Comparison of ENCODE assay signal across 8 mouse cellular contexts in the genomic region with DNA sequence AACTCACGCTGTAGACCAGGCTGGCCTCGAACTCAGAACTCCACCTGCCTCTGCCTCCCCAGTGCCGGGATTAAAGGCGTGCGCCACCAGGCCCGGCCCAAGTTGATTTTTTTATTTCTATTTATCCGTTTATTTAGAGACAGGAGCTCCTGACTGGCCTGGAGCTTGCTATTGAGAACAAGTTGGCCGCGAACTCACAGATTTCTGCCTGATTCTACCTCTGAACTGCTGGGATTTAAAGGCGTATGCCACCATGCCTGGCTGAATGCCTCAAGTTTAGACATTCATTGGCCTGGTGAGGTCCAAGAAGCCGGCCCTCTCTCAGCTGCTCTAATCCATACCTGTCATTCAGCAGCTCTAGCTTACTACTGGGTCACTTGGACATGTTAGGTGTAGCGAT. TPM values are rescaled to one million over a fixed set of nuclear protein-coding genes. Genes with fewer than 3 reads are reported as not detected.
DNase-seq lines count a peak whose midpoint lies in the region; ATAC-seq and TF ChIP-seq lines count a peak whose summit lies in the region.
"Had no signal": no experiment of that assay in that cellular context is flagged by ENCODE, and none has a peak within 500 bp of the region (broad histone marks: within the 10 kb centered on the region; RNA-seq: fewer than 3 reads in every experiment).

No protein-coding gene starts in this region.

- 73% methylated on average over 12 of the region's 12 CpGs for WGBS in embryonic facial prominence, embryonic 11.5 days
- WGBS in hindbrain, embryonic 13.5 days: 79% methylated on average over 12 of the region's 12 CpGs

- no peak for ATAC-seq in embryonic facial prominence, embryonic 11.5 days (replicated peaks; ENCODE audit: insufficient number of reproducible peaks, low FRiP score, low TSS enrichment, low read depth)
- ATAC-seq in hindbrain, embryonic 13.5 days (ENCODE audit: low FRiP score): no peak

- peaks cover 42% of the 10 kb centered on the region for H3K79me2 ChIP-seq in myocyte (ENCODE audit: control insufficient read depth, insufficient read depth)

- TF ChIP-seq CTCF in layer of hippocampus, adult 2 months (conservative IDR thresholded peaks at IDR 0.05): no peak

- peaks cover 4% of the 10 kb centered on the region; the same call in 1 of the 2 replicates for H3K36me3 ChIP-seq in embryonic facial prominence, embryonic 11.5 days (replicated peaks; ENCODE audit: control insufficient read depth, insufficient read depth, low read depth, low read length)
- H3K36me3 ChIP-seq in hindbrain, embryonic 13.5 days: peaks cover 21% of the 10 kb centered on the region
- H3K36me3 ChIP-seq in myocyte (ENCODE audit: control insufficient read depth, insufficient read depth): no peaks in the 10 kb centered on the region

- no peak overlapping the region for H3K9ac ChIP-seq in embryonic facial prominence, embryonic 11.5 days (replicated peaks; ENCODE audit: low read length)
- H3K9ac ChIP-seq in hindbrain, embryonic 13.5 days: peak overlapping the region; percentile 43; the same call in 1 of the 2 replicates

- no peaks in the 10 kb centered on the region for H3K27me3 ChIP-seq in embryonic facial prominence, embryonic 11.5 days (ENCODE audit: control insufficient read depth, insufficient read depth, low read length)
- no peaks in the 10 kb centered on the region for H3K27me3 ChIP-seq in hindbrain, embryonic 13.5 days
- H3K27me3 ChIP-seq in myocyte (ENCODE audit: control insufficient read depth, insufficient read depth, insufficient read length): no peaks in the 10 kb centered on the region

- peak overlapping the region; percentile 68; the same call in 1 of the 2 replicates for H3K4me3 ChIP-seq in layer of hippocampus, adult 2 months
- no peak overlapping the region for H3K4me3 ChIP-seq in embryonic facial prominence, embryonic 11.5 days (ENCODE audit: low read depth, low read length)
- H3K4me3 ChIP-seq in hindbrain, embryonic 13.5 days: no peak overlapping the region
- peak overlapping the region; percentile 50 for H3K4me3 ChIP-seq in myocyte

- no peak for TF ChIP-seq POLR2A in myocyte (IDR thresholded peaks at IDR 0.05; ENCODE audit: insufficient read length, low read depth)

- H3K4me2 ChIP-seq in embryonic facial prominence, embryonic 11.5 days (ENCODE audit: low read depth, low read length): peak overlapping the region; percentile 90
- H3K4me2 ChIP-seq in hindbrain, embryonic 13.5 days: peak overlapping the region; percentile 72
- peak overlapping the region; percentile 92 for H3K4me2 ChIP-seq in myocyte (ENCODE audit: low read depth)

- no peak overlapping the region for H3ac ChIP-seq in myocyte (ENCODE audit: control insufficient read depth, insufficient read length)

- no peak for DNase-seq in layer of hippocampus, adult 2 months (ENCODE audit: low spot score in 2 of 2)
- DNase-seq in layer of hippocampus, adult 11-12 months (ENCODE audit: low spot score): no peak
- DNase-seq in embryonic facial prominence, embryonic 11.5 days (ENCODE audit: low spot score): no peak
- DNase-seq in adrenal gland, adult 2 months: no peak
- no peak for DNase-seq in spleen, postnatal 4 days (ENCODE audit: low spot score in 2 of 2)

- peaks cover 9% of the 10 kb centered on the region for H3K4me1 ChIP-seq in embryonic facial prominence, embryonic 11.5 days (ENCODE audit: control insufficient read depth, insufficient read depth, low read length)
- peaks cover 56% of the 10 kb centered on the region for H3K4me1 ChIP-seq in hindbrain, embryonic 13.5 days (replicated peaks)

- no peaks in the 10 kb centered on the region for H3K9me3 ChIP-seq in embryonic facial prominence, embryonic 11.5 days (replicated peaks; ENCODE audit: control insufficient read depth, low read length)
- H3K9me3 ChIP-seq in hindbrain, embryonic 13.5 days: no peaks in the 10 kb centered on the region

- H3K27ac ChIP-seq in layer of hippocampus, adult 2 months: peak overlapping the region; percentile 95
- H3K27ac ChIP-seq in embryonic facial prominence, embryonic 11.5 days (replicated peaks; ENCODE audit: low read depth, low read length): no peak overlapping the region
- H3K27ac ChIP-seq in hindbrain, embryonic 13.5 days: peak overlapping the region; percentile 89; the same call in 1 of the 2 replicates

TF ChIP-seq in myocyte, 11 proteins besides CTCF, POLR2A, EP300 and RAD21:
- no peak for TF ChIP-seq CEBPB (IDR thresholded peaks at IDR 0.05; ENCODE audit: insufficient read depth, poor library complexity, severe bottlenecking)
- TF ChIP-seq TCF3 (IDR thresholded peaks at IDR 0.05; ENCODE audit: insufficient read length, low read depth): no peak
- no peak for TF ChIP-seq MYOD1 (IDR thresholded peaks at IDR 0.05; ENCODE audit: control insufficient read depth in 1 of 3, insufficient read length in 2 of 3, low read depth in 2 of 3)

RNA-seq across cellular contexts. Expression of a gene that starts 0.9 kb away (rescaled TPM):
- 10 to 100 TPM; 91.2 to 95.4 TPM for total RNA-seq in layer of hippocampus, adult 2 months (2021)
- polyA plus RNA-seq in embryonic facial prominence, embryonic 11.5 days (2014; fragmentation: Nextera tagmentation; extraction: Ambion mirVana): 40.9 and 44.7 TPM in 2 replicates
- polyA plus RNA-seq in hindbrain, embryonic 13.5 days (2015; fragmentation: Nextera tagmentation; extraction: Ambion mirVana): 61.6 and 66.2 TPM in 2 replicates
- 123 TPM for polyA plus RNA-seq in myocyte (2012; fragmentation: generic; extraction: Trizol)
- total RNA-seq in adrenal gland, adult 2 months (2021): 100 to 1,000 TPM in 1 of 2 experiments, 10 to 100 TPM in 1; 72.1 to 101 TPM
- polyA plus RNA-seq in adrenal gland, adult 2 months (2012; rRNA removed): 102 and 119 TPM in 2 replicates

RNA-seq across cellular contexts. Expression of a gene that starts 1.4 kb away (rescaled TPM):
- 10 to 100 TPM; 29.8 to 33.1 TPM for total RNA-seq in layer of hippocampus, adult 2 months (2021)
- 21.9 and 22.4 TPM in 2 replicates for polyA plus RNA-seq in embryonic facial prominence, embryonic 11.5 days (2014; fragmentation: Nextera tagmentation; extraction: Ambion mirVana)
- 22.3 and 24.9 TPM in 2 replicates for polyA plus RNA-seq in hindbrain, embryonic 13.5 days (2015; fragmentation: Nextera tagmentation; extraction: Ambion mirVana)
- 162 TPM for polyA plus RNA-seq in myocyte (2012; fragmentation: generic; extraction: Trizol)
- total RNA-seq in adrenal gland, adult 2 months (2021): 100 to 1,000 TPM; 246 to 281 TPM
- polyA plus RNA-seq in adrenal gland, adult 2 months (2012; rRNA removed): 820 and 833 TPM in 2 replicates

RNA-seq across cellular contexts. Expression of a gene that starts 13.2 kb away (rescaled TPM):
- 100 to 1,000 TPM; 201 to 210 TPM for total RNA-seq in layer of hippocampus, adult 2 months (2021)
- 221 and 253 TPM in 2 replicates for polyA plus RNA-seq in embryonic facial prominence, embryonic 11.5 days (2014; fragmentation: Nextera tagmentation; extraction: Ambion mirVana)
- 253 and 263 TPM in 2 replicates for polyA plus RNA-seq in hindbrain, embryonic 13.5 days (2015; fragmentation: Nextera tagmentation; extraction: Ambion mirVana)
- 407 TPM for polyA plus RNA-seq in myocyte (2012; fragmentation: generic; extraction: Trizol)
- 100 to 1,000 TPM; 295 to 337 TPM for total RNA-seq in adrenal gland, adult 2 months (2021)
- 1,122 and 1,204 TPM in 2 replicates for polyA plus RNA-seq in adrenal gland, adult 2 months (2012; rRNA removed)

RNA-seq across cellular contexts. Expression of a gene that starts 30.1 kb away (rescaled TPM):
- total RNA-seq in layer of hippocampus, adult 2 months (2021): 100 to 1,000 TPM; 926 to 932 TPM
- polyA plus RNA-seq in embryonic facial prominence, embryonic 11.5 days (2014; fragmentation: Nextera tagmentation; extraction: Ambion mirVana): 886 and 948 TPM in 2 replicates
- 583 and 598 TPM in 2 replicates for polyA plus RNA-seq in hindbrain, embryonic 13.5 days (2015; fragmentation: Nextera tagmentation; extraction: Ambion mirVana)
- polyA plus RNA-seq in myocyte (2012; fragmentation: generic; extraction: Trizol): 4,761 TPM
- total RNA-seq in adrenal gland, adult 2 months (2021): 1,000 to 10,000 TPM; 1,320 to 1,332 TPM
- polyA plus RNA-seq in adrenal gland, adult 2 months (2012; rRNA removed): 1,020 and 1,031 TPM in 2 replicates

RNA-seq across cellular contexts. Expression of a gene that starts 33.6 kb away (rescaled TPM):
- 100 to 1,000 TPM in 1 of 2 experiments, 10 to 100 TPM in 1; 98.3 to 110 TPM for total RNA-seq in layer of hippocampus, adult 2 months (2021)
- polyA plus RNA-seq in embryonic facial prominence, embryonic 11.5 days (2014; fragmentation: Nextera tagmentation; extraction: Ambion mirVana): 11.0 and 15.8 TPM in 2 replicates
- polyA plus RNA-seq in hindbrain, embryonic 13.5 days (2015; fragmentation: Nextera tagmentation; extraction: Ambion mirVana): 182 and 183 TPM in 2 replicates
- polyA plus RNA-seq in myocyte (2012; fragmentation: generic; extraction: Trizol): 0.24 TPM
- total RNA-seq in adrenal gland, adult 2 months (2021): 1 to 10 TPM in 1 of 2 experiments, under 1 TPM in 1; 0.72 to 3.0 TPM
- polyA plus RNA-seq in adrenal gland, adult 2 months (2012; rRNA removed): 2.5 and 4.0 TPM in 2 replicates
- total RNA-seq: monocyte, adult 5-6 weeks had no signal

Comparison
In these comparisons a context has a peak if more than half of its experiments do, and no peak if none do; other contexts are left out.
1. H3K4me3 ChIP-seq: peak in layer of hippocampus, adult 2 months (single experiment) and myocyte (single experiment); none in embryonic facial prominence, embryonic 11.5 days (single experiment) and hindbrain, embryonic 13.5 days (single experiment).
2. Peak in every context shown above with its lines, with median percentiles within 50 percentile points of each other: H3K4me2 ChIP-seq.